16 mouse cellular contexts compared by ENCODE assay signal in the genomic region with DNA sequence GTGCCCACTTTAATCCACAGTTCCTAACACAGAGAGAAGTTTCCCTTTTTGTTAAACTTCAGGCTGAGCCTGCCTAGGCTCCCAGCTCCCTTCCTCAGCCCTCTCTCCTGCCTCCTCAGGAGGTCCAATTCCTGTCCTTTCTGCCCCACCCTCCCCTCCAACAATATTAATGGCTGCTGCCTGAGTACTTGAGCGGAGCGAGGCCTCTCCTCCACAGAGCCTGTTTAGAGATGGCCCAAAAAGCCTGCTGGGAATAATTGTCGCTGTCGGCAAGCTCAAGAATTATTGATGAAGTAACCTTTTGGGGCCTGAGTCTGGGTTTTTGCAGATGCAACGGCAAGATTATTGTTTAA.
DNase-seq lines count a peak whose midpoint lies in the region; ATAC-seq lines count a peak whose summit lies in the region.
"Had no signal": no experiment of that assay in that cellular context is flagged by ENCODE, and none has a peak within 500 bp of the region (broad histone marks: within the 10 kb centered on the region; RNA-seq: fewer than 3 reads in every experiment).

No protein-coding gene starts in this region.

- no peaks in the 10 kb centered on the region for H3K36me3 ChIP-seq in intestine, embryonic 15.5 days
- H3K36me3 ChIP-seq in neural tube, embryonic 13.5 days: no peaks in the 10 kb centered on the region
- H3K36me3 ChIP-seq: embryonic facial prominence, embryonic 13.5 days; midbrain, embryonic 12.5 days had no signal

- no peak overlapping the region for H3K9ac ChIP-seq in intestine, embryonic 15.5 days
- H3K9ac ChIP-seq in neural tube, embryonic 13.5 days: no peak overlapping the region
- H3K9ac ChIP-seq: embryonic facial prominence, embryonic 13.5 days; lung, embryonic 14.5 days; midbrain, embryonic 12.5 days had no signal

- H3K4me2 ChIP-seq in intestine, embryonic 15.5 days (replicated peaks): no peak overlapping the region
- H3K4me2 ChIP-seq in neural tube, embryonic 13.5 days: no peak overlapping the region
- H3K4me2 ChIP-seq: embryonic facial prominence, embryonic 13.5 days; heart, embryonic 11.5 days; lung, embryonic 14.5 days; midbrain, embryonic 12.5 days had no signal

- ATAC-seq in intestine, embryonic 15.5 days: peak; percentile 49; the same call in 1 of the 2 replicates
- peak; percentile 61; the same call in 1 of the 2 replicates for ATAC-seq in neural tube, embryonic 13.5 days (ENCODE audit: low read depth)
- ATAC-seq in inflammation-experienced regulatory T-cells, adult 6 months: no peak

- H3K27me3 ChIP-seq in intestine, embryonic 15.5 days (replicated peaks): no peaks in the 10 kb centered on the region
- H3K27me3 ChIP-seq in neural tube, embryonic 13.5 days: peaks cover 13% of the 10 kb centered on the region
- H3K27me3 ChIP-seq: embryonic facial prominence, embryonic 13.5 days had no signal

- H3K4me3 ChIP-seq in intestine, embryonic 15.5 days (replicated peaks): no peak overlapping the region
- H3K4me3 ChIP-seq in neural tube, embryonic 13.5 days: no peak overlapping the region
- H3K4me3 ChIP-seq: embryonic facial prominence, embryonic 13.5 days; midbrain, embryonic 12.5 days; myocyte had no signal

- H3K4me1 ChIP-seq in intestine, embryonic 15.5 days (replicated peaks): peaks cover 8% of the 10 kb centered on the region
- H3K4me1 ChIP-seq in neural tube, embryonic 13.5 days (replicated peaks): peaks cover 22% of the 10 kb centered on the region
- H3K4me1 ChIP-seq: embryonic facial prominence, embryonic 13.5 days had no signal

- H3K27ac ChIP-seq in intestine, embryonic 15.5 days: no peak overlapping the region
- H3K27ac ChIP-seq in neural tube, embryonic 13.5 days (replicated peaks): no peak overlapping the region
- H3K27ac ChIP-seq: embryonic facial prominence, embryonic 13.5 days; midbrain, embryonic 12.5 days had no signal

- H3K9me3 ChIP-seq in intestine, embryonic 15.5 days: no peaks in the 10 kb centered on the region
- H3K9me3 ChIP-seq in neural tube, embryonic 13.5 days: no peaks in the 10 kb centered on the region
- H3K9me3 ChIP-seq: embryonic facial prominence, embryonic 13.5 days; midbrain, embryonic 12.5 days had no signal

- peak; percentile 10 for DNase-seq in kidney, postnatal 14 days
- DNase-seq in kidney, adult 11 months: no peak
- peak; percentile 37 for DNase-seq in ZHBTc4 (ENCODE audit: low read depth, low spot score)
- no peak for DNase-seq in ovary, postnatal 14 days (ENCODE audit: low spot score)
- DNase-seq: adrenal gland, postnatal 36 days; cerebellum, postnatal 10 days; gastrocnemius, postnatal 36 days; thymus, adult 18-20 months had no signal

- 27% methylated on average over 5 of the region's 5 CpGs for WGBS in intestine, embryonic 15.5 days
- 1% methylated on average over 5 of the region's 5 CpGs for WGBS in neural tube, embryonic 13.5 days

Comparison
In these comparisons a context has a peak if more than half of its experiments do, and no peak if none do; other contexts are left out.
1. DNase-seq: peak in kidney, postnatal 14 days (single experiment) and ZHBTc4 (single experiment); none in kidney, adult 11 months (single experiment) and ovary, postnatal 14 days (single experiment).